Mouse (Mus musculus) small intestine, adult 2 months (tissue): Measurements from ENCODE around the gene Npsr1.

Experiments
- CTCF ChIP-seq: fragments of 200-500 bp; IDR thresholded peaks from 2 replicates; pipeline ENCODE4 v1.5.1; 2012; ENCODE audit warnings: low read depth, mild to moderate bottlenecking, control low read depth, inconsistent platforms, low read length, moderate library complexity, mixed read lengths; ENCODE audit not compliant: insufficient replicate concordance, insufficient read length; ENCODE audit errors: extremely low read depth
- POLR2A ChIP-seq: fragments of 200-500 bp; IDR thresholded peaks from 2 replicates; pipeline ENCODE4 v1.6.1; 2012; ENCODE audit warnings: low read depth, mild to moderate bottlenecking, control low read depth, inconsistent platforms, low read length, moderate library complexity

GRCm38 (mm10) chr9:24168501-24168900 is 70.7 kb downstream of the Npsr1 start:
- TF ChIP-seq POLR2A (no peak), CTCF (no peak)
